19 mouse cellular contexts compared by ENCODE assay signal in the genomic region with DNA sequence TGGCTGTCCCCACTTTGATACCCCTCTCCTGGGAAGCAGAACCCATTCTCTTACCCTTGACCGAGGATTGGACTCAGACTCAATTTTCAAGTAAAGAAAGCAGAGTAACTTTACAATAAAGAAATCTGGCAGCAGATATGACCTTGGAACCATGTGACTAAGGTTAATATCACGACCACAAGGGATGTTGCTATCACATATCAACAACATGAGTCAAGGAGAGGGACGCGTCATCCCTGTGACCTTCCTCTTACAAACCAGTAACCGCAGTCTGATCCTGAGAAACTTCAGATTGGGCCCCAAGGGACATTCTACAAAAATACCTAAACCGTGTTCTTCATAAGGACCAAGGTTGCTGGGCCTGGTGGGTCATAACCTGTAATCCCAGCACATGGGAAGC. TPM values are rescaled to one million over a fixed set of nuclear protein-coding genes. Genes with fewer than 3 reads are reported as not detected.
"Had no signal": no experiment of that assay in that cellular context is flagged by ENCODE, and none has a peak within 500 bp of the region (broad histone marks: within the 10 kb centered on the region; RNA-seq: fewer than 3 reads in every experiment).

No protein-coding gene starts in this region.

- H3K4me3 ChIP-seq: kidney, embryonic 15.5 days; left cerebral cortex, adult 2 months; limb, embryonic 10.5 days; liver, embryonic 15.5 days; midbrain, embryonic 12.5 days had no signal

- H3K9ac ChIP-seq: kidney, embryonic 15.5 days; liver, embryonic 15.5 days; midbrain, embryonic 12.5 days had no signal

- ATAC-seq: lung, postnatal 0 days; midbrain, embryonic 16.5 days had no signal

- H3K27ac ChIP-seq: kidney, embryonic 15.5 days; left cerebral cortex, adult 2 months; limb, embryonic 10.5 days; midbrain, embryonic 12.5 days; stomach, postnatal 0 days had no signal

- H3K36me3 ChIP-seq: kidney, embryonic 15.5 days; limb, embryonic 10.5 days; liver, embryonic 15.5 days; midbrain, embryonic 12.5 days had no signal

- H3K9me3 ChIP-seq: kidney, embryonic 15.5 days; limb, embryonic 10.5 days; liver, embryonic 15.5 days; midbrain, embryonic 12.5 days had no signal

- H3K27me3 ChIP-seq: kidney, embryonic 15.5 days; liver, embryonic 15.5 days; midbrain, embryonic 12.5 days had no signal

- DNase-seq: kidney, postnatal 14 days; lung, adult 2 months; lung, postnatal 4 days; thymus, postnatal 4 days had no signal

- H3K4me2 ChIP-seq: kidney, embryonic 15.5 days; liver, embryonic 11.5 days; liver, embryonic 15.5 days; midbrain, embryonic 12.5 days had no signal

- H3K4me1 ChIP-seq: kidney, embryonic 15.5 days; limb, embryonic 10.5 days; midbrain, embryonic 12.5 days had no signal

RNA-seq across cellular contexts. Expression of a gene that starts 39.2 kb away (rescaled TPM):
- total RNA-seq: layer of hippocampus, adult 8-10 months; layer of hippocampus, postnatal 25 days; left cerebral cortex, adult 2 months; left cerebral cortex, postnatal 14 days had no signal
- polyA plus RNA-seq: kidney, embryonic 15.5 days; large intestine, adult 2 months; limb, embryonic 10.5 days; limb, embryonic 14.5 days; liver, embryonic 11.5 days; liver, embryonic 15.5 days; lung, adult 2 months; lung, postnatal 0 days; midbrain, embryonic 12.5 days; midbrain, embryonic 16.5 days; neural tube, embryonic 14.5 days; stomach, postnatal 0 days had no signal
